Mouse (Mus musculus) limb, embryonic 13.5 days (tissue): ENCODE results near the gene Hist1h2ae. TPM values are rescaled to one million over a fixed set of nuclear protein-coding genes. Genes with fewer than 3 reads are reported as not detected.
"Not testable (repeated sequence)": the region's sequence is repeated elsewhere in the genome, so short reads cannot be mapped to it uniquely, and the experiment has no call there.

Source experiments
- ATAC-seq: fragments of 200-750 bp; cut with Nextera tagmentation; 2 replicates; pipeline ENCODE4 v1.8.0; 2017; ENCODE audit warnings: low read depth, moderate number of reproducible peaks, moderate TSS enrichment; ENCODE audit not compliant: low FRiP score
- H3K27ac ChIP-seq: fragments of 300-500 bp; sonication (generic); 2 replicates; pipeline ENCODE4 v1.5.1; 2015; ENCODE audit warnings: inconsistent platforms, mild to moderate bottlenecking, moderate library complexity
- H3K27me3 ChIP-seq: fragments of 300-500 bp; sonication (generic); 2 replicates; pipeline ENCODE4 v1.6.1; 2015; ENCODE audit warnings: mild to moderate bottlenecking, inconsistent platforms
- H3K36me3 ChIP-seq: fragments of 300-500 bp; sonication (generic); 2 replicates; pipeline ENCODE4 v1.6.1; 2015; ENCODE audit warnings: inconsistent platforms, mild to moderate bottlenecking, moderate library complexity
- H3K4me1 ChIP-seq: fragments of 300-500 bp; sonication (generic); 2 replicates; pipeline ENCODE4 v1.6.1; 2015; ENCODE audit warnings: inconsistent platforms
- H3K4me2 ChIP-seq: fragments of 300-500 bp; sonication (generic); replicated peaks from 2 replicates; pipeline ENCODE4 v1.6.1; 2015; ENCODE audit warnings: inconsistent platforms, mild to moderate bottlenecking, moderate library complexity
- H3K4me3 ChIP-seq: fragments of 300-500 bp; sonication (generic); 2 replicates; pipeline ENCODE4 v1.5.1; 2015; ENCODE audit warnings: moderate library complexity, mild to moderate bottlenecking, inconsistent platforms
- H3K9ac ChIP-seq: fragments of 300-500 bp; sonication (generic); 2 replicates; pipeline ENCODE4 v1.6.1; 2015; ENCODE audit warnings: mild to moderate bottlenecking, inconsistent platforms
- H3K9me3 ChIP-seq: fragments of 300-500 bp; sonication (generic); 2 replicates; pipeline ENCODE4 v1.6.1; 2016; ENCODE audit warnings: inconsistent platforms
- WGBS: fragments of 180-500 bp; shearing (Covaris S2); methylation state at CpG from one replicate; pipeline ENCODE4 v1.1.7; 2015; 5-methylcytosine and 5-hydroxymethylcytosine counted together
- polyA plus RNA-seq: library from polyadenylated mRNA; unstranded; fragments of >200 nt; fragmentation: Nextera tagmentation; extraction: Ambion mirVana; gene quantifications from 2 replicates; pipeline ENCODE4 v1.2.1, GENCODE M21; 2015

Hist1h2ae gene
- polyA plus RNA-seq, 1 experiment from 2014 or later = 115 TPM

- Histone ChIP-seq H3K4me1 (peaks cover 19% of the 10 kb centered on the region), H3K27me3 (no peaks in the 10 kb centered on the region), H3K27ac (peak overlapping the region; percentile 99), H3K9me3 (no peaks in the 10 kb centered on the region), H3K4me2 (peak overlapping the region; percentile 89), H3K4me3 (peak overlapping the region; percentile 61), H3K9ac (peak overlapping the region; percentile 85), H3K36me3 (no peaks in the 10 kb centered on the region)
- 20% methylated on average over 9 of the region's 9 CpGs for WGBS
- no peak for ATAC-seq
Measured at GRCm38 (mm10) chr13:23554393-23554792, 16.6 kb downstream of the Hist1h2ae start.

DNA sequence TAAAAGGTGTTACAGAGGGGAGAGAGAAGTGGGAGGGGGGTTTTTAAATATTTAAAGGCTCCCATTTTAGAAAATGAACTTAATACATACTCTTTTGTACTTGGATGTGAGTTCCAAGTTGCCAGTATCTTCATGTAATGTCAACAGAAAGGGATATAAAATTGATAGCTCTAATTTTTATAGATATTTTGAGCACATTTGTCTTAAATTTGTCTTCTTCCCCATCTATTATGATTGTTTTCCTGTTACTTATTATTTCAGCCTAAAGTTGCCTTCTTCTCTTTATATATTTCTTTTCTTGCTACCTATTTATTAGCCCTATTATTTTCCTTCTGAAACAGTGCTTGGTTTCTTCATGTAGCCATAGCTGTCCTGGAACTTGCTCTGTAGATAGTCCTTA is 18.1 kb downstream of the Hist1h2ae start, which contains the start of gene Hist1h1d:
TSS of gene Hist1h1d (plus strand) at position 301 of the 400 bp plus-strand sequence.
- 0 out of 2 replicates have a peak within 1 kb of the TSS, but pooled peaks have one; percentile 49 for H3K4me3 ChIP-seq
- no peak for ATAC-seq
- H3K4me2 ChIP-seq = peak within 1 kb of the TSS; percentile 89
- H3K9me3 ChIP-seq = no peaks in the 10 kb centered on the region
- no peaks in the 10 kb centered on the region for H3K36me3 ChIP-seq
- H3K27ac ChIP-seq = peak within 1 kb of the TSS; percentile 99
- H3K4me1 ChIP-seq = peaks cover 19% of the 10 kb centered on the region
- 0 out of 2 replicates have a peak within 1 kb of the TSS, but pooled peaks have one; percentile 31 for H3K9ac ChIP-seq
- H3K27me3 ChIP-seq = no peaks in the 10 kb centered on the region

DNA sequence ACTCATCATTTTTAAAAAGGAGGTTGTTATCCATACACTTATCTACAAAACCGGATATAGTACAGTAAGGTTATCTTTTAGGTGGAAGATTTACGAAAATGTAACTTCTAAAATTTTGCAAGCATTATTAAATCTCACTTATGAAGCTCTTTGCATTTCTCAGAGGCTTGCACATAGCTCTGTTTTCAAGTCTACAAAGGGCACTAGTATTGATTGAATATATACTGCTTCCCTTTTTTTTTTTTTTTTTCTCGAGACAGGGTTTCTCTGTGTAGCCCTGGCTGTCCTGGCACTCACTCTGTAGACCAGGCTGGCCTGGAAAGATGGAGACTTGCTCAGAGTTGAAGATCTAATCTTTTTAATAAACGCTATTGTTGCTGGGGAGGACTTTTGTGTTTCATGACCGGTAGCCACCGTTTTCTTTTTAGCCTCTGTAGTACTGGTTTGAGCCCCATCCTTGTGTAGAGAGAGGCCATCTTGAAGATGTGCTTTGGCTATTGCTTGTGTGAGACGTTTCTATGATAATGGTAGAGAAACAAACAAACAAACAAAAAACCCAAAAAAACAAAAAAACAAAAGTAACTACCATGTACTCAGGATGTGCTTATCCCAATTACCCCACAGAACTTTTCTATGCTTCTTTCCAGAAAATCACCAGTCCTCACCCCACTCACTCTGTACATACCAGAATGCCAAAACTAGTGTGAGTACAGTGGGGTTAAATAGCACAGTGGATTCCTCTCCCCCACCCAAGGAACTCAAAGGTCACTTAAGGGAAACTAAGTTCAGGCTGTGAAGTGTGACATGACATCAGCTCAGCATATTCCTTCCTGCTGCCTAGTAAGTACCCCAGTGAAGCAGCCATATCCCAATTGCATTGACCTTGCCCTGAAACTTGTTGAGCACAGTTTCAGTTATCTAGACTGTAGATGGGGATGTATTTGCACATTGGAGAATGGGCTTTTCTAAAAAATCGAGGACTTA is 18.8 kb downstream of the Hist1h2ae start:
- H3K4me2 ChIP-seq = peak overlapping the region; percentile 68
- 60% methylated on average over 8 of the region's 8 CpGs for WGBS
- no peak for ATAC-seq
- no peaks in the 10 kb centered on the region for H3K27me3 ChIP-seq
- H3K36me3 ChIP-seq = no peaks in the 10 kb centered on the region
- H3K27ac ChIP-seq = peak overlapping the region; percentile 94
- H3K4me1 ChIP-seq = peaks cover 19% of the 10 kb centered on the region
- no peaks in the 10 kb centered on the region for H3K9me3 ChIP-seq
- H3K9ac ChIP-seq = 0 out of 2 replicates have a peak overlapping the region, but pooled peaks have one; percentile 31
- H3K4me3 ChIP-seq = peak overlapping the region; percentile 49

- ATAC-seq = peak; percentile 82
- peak within 1 kb of the TSS; percentile 71 for H3K9ac ChIP-seq
- H3K27ac ChIP-seq = peak within 1 kb of the TSS; percentile 94
- H3K4me2 ChIP-seq = peak within 1 kb of the TSS; percentile 68
- H3K4me1 ChIP-seq = peaks cover 15% of the 10 kb centered on the region
- peak within 1 kb of the TSS; percentile 49 for H3K4me3 ChIP-seq
- not testable (repeated sequence) for H3K27me3 ChIP-seq, H3K9me3 ChIP-seq, H3K36me3 ChIP-seq
- under 1% methylated on average over 47 of the region's 47 CpGs for WGBS
Measured at GRCm38 (mm10) chr13:23551146-23551834, 19.7 kb downstream of the Hist1h2ae start, which contains the start of gene Hist1h4f. Gene Hist1h4f, minus strand, starts transcription at chr13:23551648.

- peak overlapping the region; percentile 49 for H3K4me3 ChIP-seq
- H3K27ac ChIP-seq = peak overlapping the region; percentile 94
- H3K9me3 ChIP-seq = no peaks in the 10 kb centered on the region
- no peaks in the 10 kb centered on the region for H3K36me3 ChIP-seq
- H3K4me2 ChIP-seq = peak overlapping the region; percentile 68
- 2% methylated on average over 3 of the region's 3 CpGs for WGBS
- peaks cover 17% of the 10 kb centered on the region for H3K4me1 ChIP-seq
- ATAC-seq = no peak
- H3K9ac ChIP-seq = peak overlapping the region; percentile 71
- H3K27me3 ChIP-seq = no peaks in the 10 kb centered on the region
Measured at GRCm38 (mm10) chr13:23550761-23551145, 20.3 kb downstream of the Hist1h2ae start.

DNA sequence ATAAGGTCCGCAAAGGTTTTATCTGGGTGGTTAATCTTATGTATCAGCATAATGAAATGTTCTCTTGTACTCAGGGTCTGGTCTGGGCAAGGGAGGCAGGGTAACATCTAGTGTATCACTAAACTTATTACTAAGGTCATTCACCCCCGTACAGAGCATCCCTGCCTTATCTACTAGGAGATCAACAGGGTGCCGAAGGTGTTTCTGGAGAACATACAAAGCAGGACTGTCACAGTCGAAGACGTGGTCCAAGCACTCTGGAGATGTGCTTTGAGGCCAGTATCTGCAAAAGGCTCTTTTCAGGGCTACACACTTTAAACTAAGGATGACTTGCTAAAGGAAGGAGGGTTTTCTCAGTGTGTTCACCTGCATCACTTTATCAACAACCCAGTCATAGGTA is 24.3 kb downstream of the Hist1h2ae start:
- WGBS = 81% methylated on average over 5 of the region's 5 CpGs
- no peaks in the 10 kb centered on the region for H3K9me3 ChIP-seq
- no peak for ATAC-seq
- no peak overlapping the region for H3K9ac ChIP-seq
- H3K36me3 ChIP-seq = no peaks in the 10 kb centered on the region
- H3K27me3 ChIP-seq = no peaks in the 10 kb centered on the region
- no peak overlapping the region for H3K4me2 ChIP-seq
- peaks cover 13% of the 10 kb centered on the region for H3K4me1 ChIP-seq
- H3K27ac ChIP-seq = no peak overlapping the region
- H3K4me3 ChIP-seq = no peak overlapping the region

- peak overlapping the region; percentile 73 for H3K4me2 ChIP-seq
- not testable (repeated sequence) for H3K4me1 ChIP-seq, ATAC-seq, H3K36me3 ChIP-seq, H3K27me3 ChIP-seq, H3K9me3 ChIP-seq
- 0% methylated on average over 12 of the region's 14 CpGs for WGBS
- H3K27ac ChIP-seq = peak overlapping the region; percentile 90; the same call in 1 of the 2 replicates
- H3K4me3 ChIP-seq = peak overlapping the region; percentile 52
- peak overlapping the region; percentile 65 for H3K9ac ChIP-seq
Measured at GRCm38 (mm10) chr13:23544787-23545120, 26.3 kb downstream of the Hist1h2ae start.

DNA sequence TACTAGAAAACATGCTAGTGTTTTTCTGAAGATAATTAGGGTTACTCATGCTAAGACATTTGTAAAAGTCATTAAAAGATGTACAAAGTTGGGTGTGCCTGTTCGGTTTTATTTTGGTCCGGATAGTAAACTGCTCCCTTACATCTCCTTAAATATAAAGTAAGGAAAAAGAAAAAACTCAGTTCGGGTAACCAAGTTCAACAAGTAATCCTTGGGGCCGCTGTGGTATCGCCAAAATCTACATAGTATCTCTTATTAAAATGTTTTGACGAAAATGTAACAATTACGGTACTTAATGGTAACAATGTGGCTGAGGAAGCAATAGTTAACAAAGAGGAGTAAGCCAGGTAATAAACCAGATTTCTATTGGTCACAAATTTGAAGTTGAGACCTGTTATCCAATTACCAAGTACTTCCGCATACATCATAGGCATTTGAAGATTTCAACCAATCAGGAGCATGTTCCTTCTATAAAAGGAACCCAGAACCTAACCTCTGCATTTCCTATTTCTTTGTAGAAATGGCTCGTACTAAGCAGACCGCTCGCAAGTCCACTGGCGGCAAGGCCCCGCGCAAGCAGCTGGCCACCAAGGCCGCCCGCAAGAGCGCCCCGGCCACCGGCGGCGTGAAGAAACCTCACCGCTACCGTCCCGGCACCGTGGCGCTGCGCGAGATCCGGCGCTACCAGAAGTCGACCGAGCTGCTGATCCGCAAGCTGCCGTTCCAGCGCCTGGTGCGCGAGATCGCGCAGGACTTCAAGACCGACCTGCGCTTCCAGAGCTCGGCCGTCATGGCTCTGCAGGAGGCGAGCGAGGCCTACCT is 26.8 kb downstream of the Hist1h2ae start, which contains the start of gene Hist1h3f:
TSS of gene Hist1h3f (plus strand) at position 88 of the 822 bp plus-strand sequence.
- H3K9me3 ChIP-seq = no peaks in the 10 kb centered on the region
- under 1% methylated on average over 29 of the region's 45 CpGs for WGBS
- ATAC-seq = peak; percentile 93

GRCm38 (mm10) chr13:23542999-23543607 is 27.9 kb downstream of the Hist1h2ae start, which contains the start of gene Hist1h2bh:
Gene Hist1h2bh, minus strand, starts transcription at chr13:23543392.
- under 1% methylated on average over 37 of the region's 42 CpGs for WGBS
- peaks cover 11% of the 10 kb centered on the region for H3K4me1 ChIP-seq

More for the DNA sequence above, 26.8 kb downstream of the Hist1h2ae start, which contains the start of gene Hist1h3f:
- H3K4me2 ChIP-seq = peak within 1 kb of the TSS; percentile 73
- H3K36me3 ChIP-seq = no peaks in the 10 kb centered on the region
- peaks cover 7% of the 10 kb centered on the region for H3K4me1 ChIP-seq
- no peaks in the 10 kb centered on the region for H3K27me3 ChIP-seq
- peak within 1 kb of the TSS; percentile 69 for H3K9ac ChIP-seq
- peak within 1 kb of the TSS; percentile 52 for H3K4me3 ChIP-seq
- H3K27ac ChIP-seq = peak within 1 kb of the TSS; percentile 95

GRCm38 (mm10) chr13:23542225-23542980 is 28.6 kb downstream of the Hist1h2ae start:
- not testable (repeated sequence) for ATAC-seq, H3K36me3 ChIP-seq
- peak overlapping the region; percentile 73 for H3K4me2 ChIP-seq

More at GRCm38 (mm10) chr13:23542999-23543607, 27.9 kb downstream of the Hist1h2ae start, which contains the start of gene Hist1h2bh:
- H3K9me3 ChIP-seq, H3K36me3 ChIP-seq, H3K27me3 ChIP-seq: not testable (repeated sequence)
- Histone ChIP-seq H3K9ac (peak within 1 kb of the TSS; percentile 67), H3K27ac (peak within 1 kb of the TSS; percentile 95), H3K4me2 (peak within 1 kb of the TSS; percentile 73), H3K4me3 (peak within 1 kb of the TSS; percentile 52)
- ATAC-seq = peak; percentile 97

More at GRCm38 (mm10) chr13:23542225-23542980, 28.6 kb downstream of the Hist1h2ae start:
- not testable (repeated sequence) for H3K9me3 ChIP-seq, H3K27me3 ChIP-seq
- Histone ChIP-seq H3K27ac (peak overlapping the region; percentile 86), H3K9ac (peak overlapping the region; percentile 67), H3K4me3 (peak overlapping the region; percentile 50), H3K4me1 (peaks cover 17% of the 10 kb centered on the region)
- 7% methylated on average over 3 of the region's 3 CpGs for WGBS
